Mouse (Mus musculus): ENCODE measurements around the gene Drd3.

Drd3 gene

GRCm38 (mm10) chr16:43802466-43802865 lies 48.6 kb downstream of the Drd3 start:
- DNase-seq = no peak

DNA sequence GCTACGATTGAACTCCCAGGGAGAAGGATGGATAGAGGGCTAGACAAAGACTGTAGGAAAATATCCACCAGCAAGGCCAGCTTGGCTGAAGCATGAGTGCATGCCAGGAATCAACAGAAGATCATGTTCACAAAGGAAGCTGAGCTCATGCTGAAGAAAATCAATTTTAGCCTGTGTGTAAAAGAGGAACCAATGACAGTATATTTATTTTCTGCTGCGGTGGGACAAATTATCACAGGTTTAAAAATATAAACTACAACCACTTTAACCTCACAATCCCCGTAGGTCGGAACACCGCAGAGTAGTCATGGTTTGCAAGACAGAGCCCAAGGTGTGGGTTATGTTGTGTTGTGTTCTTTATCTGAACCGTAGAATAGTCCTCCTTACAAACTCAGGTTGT lies 50.5 kb downstream of the Drd3 start:
- no peak for DNase-seq

DNA sequence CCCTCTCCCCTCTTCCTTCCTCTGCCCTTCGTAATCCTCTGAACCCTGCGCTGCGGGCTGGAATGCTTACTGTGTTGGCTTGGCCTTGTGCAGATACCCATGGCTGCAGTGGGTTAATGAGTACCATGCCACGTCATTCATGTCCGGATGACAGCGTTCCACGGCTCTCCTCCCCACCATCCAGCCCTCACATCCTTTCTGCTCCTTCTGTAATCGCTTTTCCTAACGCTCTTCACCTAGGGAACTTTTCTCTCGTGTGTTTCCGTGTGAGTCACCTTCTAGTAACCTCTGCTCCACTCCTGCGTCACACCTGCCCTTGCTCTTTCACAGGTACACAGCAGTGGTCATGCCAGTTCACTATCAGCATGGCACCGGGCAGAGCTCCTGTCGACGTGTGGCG lies 53.2 kb downstream of the Drd3 start:
- DNase-seq = no peak

DNA sequence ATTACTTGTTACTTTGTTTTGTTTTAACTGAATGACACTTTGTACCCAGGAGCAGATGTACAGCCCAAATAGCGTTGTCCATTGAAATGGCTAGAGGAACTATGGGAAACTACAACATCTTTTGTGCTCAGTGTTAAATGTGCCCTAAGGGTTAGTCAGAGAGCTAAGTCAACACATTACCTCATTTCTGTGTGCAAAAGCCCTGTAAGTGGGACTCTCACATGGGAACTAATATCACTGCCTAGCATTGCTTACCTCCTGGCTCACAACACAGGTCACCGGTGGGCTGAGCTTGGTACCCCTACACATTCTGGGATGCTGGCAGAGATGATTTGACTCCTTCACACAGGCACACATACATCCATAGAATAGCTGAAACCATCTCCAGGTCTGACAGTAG lies 55.6 kb downstream of the Drd3 start:
- no peak for DNase-seq

- no peak for DNase-seq
These were observed 57.6 kb downstream of the Drd3 start for GRCm38 (mm10) chr16:43811402-43811801.

DNA sequence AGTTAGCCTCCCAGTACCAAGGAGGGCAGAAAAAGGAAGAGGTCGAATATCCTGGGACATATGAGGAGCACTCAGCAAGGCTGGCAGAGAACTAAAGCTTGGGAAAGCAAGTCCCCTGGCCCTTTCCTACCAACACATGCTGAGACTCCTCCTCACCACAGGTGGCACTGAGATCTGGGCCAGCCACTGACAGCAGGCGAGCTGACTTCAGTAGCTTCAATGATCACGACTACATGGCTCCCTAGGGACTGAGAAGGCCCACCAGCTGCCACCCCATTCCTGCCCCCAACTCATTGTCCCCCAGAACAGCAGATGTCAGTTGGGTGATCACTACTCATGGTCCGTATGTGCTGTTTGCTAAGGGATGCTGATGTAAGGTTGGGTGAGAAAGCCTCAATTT lies 60.8 kb downstream of the Drd3 start:
- no peak for DNase-seq

DNA sequence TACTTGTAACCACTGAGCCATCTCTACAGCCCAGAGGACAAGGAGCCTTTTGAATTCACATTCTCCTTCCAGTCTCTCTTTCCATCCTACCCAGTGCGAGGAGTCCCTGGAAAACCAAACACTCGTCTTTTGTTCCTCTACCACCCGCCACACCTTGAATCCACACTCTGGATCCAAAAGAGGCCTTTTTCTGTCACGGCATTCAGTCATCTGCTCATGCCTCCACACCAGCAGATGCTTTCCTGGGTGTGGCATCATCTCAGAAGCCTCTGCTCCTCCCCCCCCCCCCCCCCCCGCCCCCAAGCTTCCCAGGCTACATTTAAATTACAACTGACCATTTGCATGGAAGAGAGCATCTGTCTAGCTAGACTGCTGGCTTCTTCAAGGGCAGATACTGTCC lies 62.5 kb downstream of the Drd3 start:
- no peak for DNase-seq

DNA sequence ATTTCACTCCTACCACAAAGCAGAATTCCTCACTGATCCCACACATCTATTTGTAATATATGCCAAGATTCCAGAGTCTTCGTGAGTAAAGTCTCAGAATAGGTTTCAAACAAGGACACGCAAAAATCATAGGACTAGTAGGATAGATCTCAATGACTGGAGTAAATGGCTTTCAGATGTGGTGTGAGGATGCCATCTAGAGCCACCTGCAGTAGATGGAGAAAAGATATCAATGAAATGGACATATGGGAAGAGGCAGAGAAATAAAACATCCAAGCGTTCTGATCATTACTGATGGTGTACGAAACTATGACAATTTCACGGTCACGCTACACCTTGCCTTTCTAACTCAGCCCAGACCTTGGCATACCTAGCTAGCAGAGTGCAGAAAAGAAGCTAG lies 64.6 kb downstream of the Drd3 start:
- no peak for DNase-seq

DNA sequence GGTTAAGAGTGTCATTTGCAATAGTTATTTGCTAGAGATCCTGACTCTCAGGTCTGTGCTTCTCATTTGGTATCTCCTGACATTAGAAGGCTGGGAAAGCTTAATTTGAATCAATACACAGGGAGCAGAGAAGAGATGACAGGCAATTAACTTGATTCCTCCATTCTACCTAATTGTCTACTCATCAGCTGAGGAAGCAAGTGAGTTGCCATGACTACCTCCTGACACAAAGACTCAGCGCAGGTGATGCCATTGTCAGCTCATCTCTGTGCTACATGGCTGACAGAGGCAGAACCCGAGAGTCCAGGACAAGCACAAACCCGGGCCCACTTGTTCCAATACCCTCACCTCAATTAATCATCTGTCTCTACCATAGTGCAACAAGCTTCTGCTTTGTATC lies 73.7 kb downstream of the Drd3 start:
- no peak for DNase-seq

- no peak for DNase-seq
These were observed 78.1 kb downstream of the Drd3 start for GRCm38 (mm10) chr16:43831957-43832356.

DNA sequence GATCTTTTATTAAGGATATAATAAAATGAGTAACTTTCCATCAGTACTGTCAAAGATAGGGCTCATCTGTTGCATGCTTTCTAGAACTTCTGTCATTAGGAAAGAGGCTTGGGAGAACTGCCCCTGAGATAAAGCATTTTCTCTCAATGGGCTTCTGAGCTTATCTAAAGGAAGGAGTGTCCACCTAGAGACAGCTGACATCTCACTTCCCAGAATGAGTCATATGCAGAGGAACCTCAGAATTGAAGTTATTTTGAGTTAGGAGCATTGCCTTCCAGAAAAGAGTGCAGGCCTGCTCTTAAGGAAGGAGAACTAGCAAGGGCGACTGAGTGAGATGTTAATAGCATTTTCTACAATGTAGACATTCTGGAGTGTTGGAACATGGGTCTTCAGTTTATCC lies 87.4 kb downstream of the Drd3 start:
- no peak for DNase-seq

DNA sequence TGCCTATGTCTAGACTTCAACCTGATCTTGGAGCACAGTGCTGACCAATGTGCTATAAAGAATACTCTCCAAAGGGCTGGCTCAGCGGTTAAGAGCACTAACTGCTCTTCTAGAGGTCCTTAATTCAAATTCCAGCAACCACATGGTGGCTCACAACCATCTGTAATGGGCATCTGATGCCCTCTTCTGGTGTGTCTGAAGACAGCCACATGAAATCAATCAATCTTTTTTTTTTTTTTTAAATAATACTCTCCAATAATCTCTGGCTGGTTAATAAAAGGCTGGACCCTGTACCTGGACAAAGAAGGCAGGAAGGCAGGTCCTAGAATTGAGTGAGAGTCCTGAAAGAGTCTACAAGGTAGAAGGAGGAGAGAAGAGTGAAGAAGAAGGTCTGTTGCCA lies 96.0 kb downstream of the Drd3 start:
- DNase-seq = no peak

- DNase-seq = no peak
These were observed 105.2 kb downstream of the Drd3 start for GRCm38 (mm10) chr16:43858941-43859476.

- no peak for DNase-seq
These were observed 106.8 kb downstream of the Drd3 start for GRCm38 (mm10) chr16:43860624-43861023.

GRCm38 (mm10) chr16:43869805-43870204 lies 116.0 kb downstream of the Drd3 start:
- DNase-seq = no peak

DNA sequence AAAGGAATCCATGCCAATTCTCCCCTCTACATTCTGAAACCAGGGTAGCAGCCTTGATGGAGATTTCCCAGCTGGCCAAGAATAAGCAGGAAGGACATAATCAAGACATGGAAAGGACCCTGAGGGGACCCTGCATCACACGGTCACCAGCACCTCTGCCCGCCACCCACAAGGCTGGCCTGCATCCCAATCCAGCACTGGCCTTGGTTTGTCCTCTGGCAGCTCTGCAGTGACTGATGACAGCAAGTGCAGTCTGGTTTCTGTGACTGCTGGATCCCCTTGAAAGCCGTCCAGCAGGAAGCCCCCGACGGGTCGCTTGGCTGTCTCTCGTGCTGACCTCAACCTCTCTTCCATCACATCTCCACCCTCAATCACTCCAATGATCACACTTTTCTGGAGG lies 117.6 kb downstream of the Drd3 start:
- no peak for DNase-seq

Measured in embryo, embryonic 11 days (tissue).